Mouse (Mus musculus) thymus, adult 2 months (tissue): ENCODE measurements around the gene Osbpl7.

Source experiments
- CTCF ChIP-seq: fragments of 200-500 bp; IDR thresholded peaks from 2 replicates; pipeline ENCODE4 v1.5.1; 2012; ENCODE audit warnings: mild to moderate bottlenecking, control low read depth, low read length, moderate library complexity, borderline replicate concordance; ENCODE audit not compliant: control insufficient read depth, poor library complexity, insufficient read depth; ENCODE audit errors: extremely low read depth
- POLR2A ChIP-seq: fragments of 200-500 bp; IDR thresholded peaks from 2 replicates; pipeline ENCODE4 v1.6.1; 2012; ENCODE audit warnings: mild to moderate bottlenecking, low read length, control low read depth, moderate library complexity; ENCODE audit not compliant: control insufficient read depth, poor library complexity, insufficient read depth; ENCODE audit errors: extremely low read depth

DNA sequence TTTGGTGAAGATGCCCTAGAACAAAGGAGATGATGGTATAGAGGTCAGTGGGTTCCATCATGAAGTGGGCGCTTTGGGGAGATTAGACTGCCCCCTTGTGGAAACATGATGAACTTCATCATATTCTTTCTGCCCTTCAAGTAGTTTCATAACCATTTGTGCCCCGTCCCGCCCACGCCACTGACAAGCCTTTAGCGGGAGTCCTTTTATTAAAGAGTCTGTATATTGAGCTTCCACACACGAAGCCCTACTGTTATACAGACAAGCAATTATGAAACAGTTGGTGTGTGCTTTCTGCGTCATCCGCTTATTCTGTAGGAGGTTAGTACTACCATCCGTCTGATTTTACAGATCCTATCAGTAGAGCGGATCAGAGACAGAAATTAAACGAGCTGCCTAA lies 32.5 kb downstream of the Osbpl7 start:
- TF ChIP-seq POLR2A: no peak
- no peak for TF ChIP-seq CTCF
